Mouse (Mus musculus) thymus, adult 2 months (tissue): ENCODE measurements around the gene Ubl7. TPM values are rescaled to one million over a fixed set of nuclear protein-coding genes. Genes with fewer than 3 reads are reported as not detected.

Experiments used
- DNase-seq: peaks from one replicate; pipeline ENCODE4 v3.0.0; 2021
- H3K27ac ChIP-seq: fragments of 200-500 bp; 2 replicates; pipeline ENCODE4 v1.5.1; 2012; ENCODE audit warnings: low read length, control low read depth; ENCODE audit not compliant: control insufficient read depth, insufficient read depth
- H3K27me3 ChIP-seq: fragments of 200-500 bp; 2 replicates; pipeline ENCODE4 v1.6.1; 2012; ENCODE audit warnings: mild to moderate bottlenecking, low read length, moderate library complexity, mixed read lengths; ENCODE audit not compliant: control insufficient read depth, insufficient read depth
- H3K36me3 ChIP-seq: fragments of 200-500 bp; 2 replicates; pipeline ENCODE4 v1.6.1; 2012; ENCODE audit warnings: mild to moderate bottlenecking, low read length, moderate library complexity; ENCODE audit not compliant: control insufficient read depth, insufficient read depth
- H3K4me1 ChIP-seq: fragments of 200-500 bp; replicated peaks from 2 replicates; pipeline ENCODE4 v1.6.1; 2012; ENCODE audit warnings: low read length; ENCODE audit not compliant: control insufficient read depth, insufficient read depth
- H3K4me3 ChIP-seq: fragments of 200-500 bp; 2 replicates; pipeline ENCODE4 v1.5.1; 2012; ENCODE audit warnings: mild to moderate bottlenecking, low read length, control low read depth, moderate library complexity; ENCODE audit not compliant: control insufficient read depth, insufficient read depth
- CTCF ChIP-seq: fragments of 200-500 bp; IDR thresholded peaks from 2 replicates; pipeline ENCODE4 v1.5.1; 2012; ENCODE audit warnings: mild to moderate bottlenecking, control low read depth, low read length, moderate library complexity, borderline replicate concordance; ENCODE audit not compliant: control insufficient read depth, poor library complexity, insufficient read depth; ENCODE audit errors: extremely low read depth
- POLR2A ChIP-seq: fragments of 200-500 bp; IDR thresholded peaks from 2 replicates; pipeline ENCODE4 v1.6.1; 2012; ENCODE audit warnings: mild to moderate bottlenecking, low read length, control low read depth, moderate library complexity; ENCODE audit not compliant: control insufficient read depth, poor library complexity, insufficient read depth; ENCODE audit errors: extremely low read depth
- WGBS: fragments of 180-500 bp; shearing (Covaris S2); methylation state at CpG from one replicate; pipeline ENCODE4 v1.1.7; 2018; 5-methylcytosine and 5-hydroxymethylcytosine counted together
- polyA plus RNA-seq: library from polyadenylated mRNA; depleted of rRNA; stranded (reverse); fragments of >200 nt; gene quantifications from 2 replicates; pipeline ENCODE4 v1.2.3, GENCODE M21; 2012

The Ubl7 gene
- polyA plus RNA-seq, 1 experiment, result 182 TPM

DNA sequence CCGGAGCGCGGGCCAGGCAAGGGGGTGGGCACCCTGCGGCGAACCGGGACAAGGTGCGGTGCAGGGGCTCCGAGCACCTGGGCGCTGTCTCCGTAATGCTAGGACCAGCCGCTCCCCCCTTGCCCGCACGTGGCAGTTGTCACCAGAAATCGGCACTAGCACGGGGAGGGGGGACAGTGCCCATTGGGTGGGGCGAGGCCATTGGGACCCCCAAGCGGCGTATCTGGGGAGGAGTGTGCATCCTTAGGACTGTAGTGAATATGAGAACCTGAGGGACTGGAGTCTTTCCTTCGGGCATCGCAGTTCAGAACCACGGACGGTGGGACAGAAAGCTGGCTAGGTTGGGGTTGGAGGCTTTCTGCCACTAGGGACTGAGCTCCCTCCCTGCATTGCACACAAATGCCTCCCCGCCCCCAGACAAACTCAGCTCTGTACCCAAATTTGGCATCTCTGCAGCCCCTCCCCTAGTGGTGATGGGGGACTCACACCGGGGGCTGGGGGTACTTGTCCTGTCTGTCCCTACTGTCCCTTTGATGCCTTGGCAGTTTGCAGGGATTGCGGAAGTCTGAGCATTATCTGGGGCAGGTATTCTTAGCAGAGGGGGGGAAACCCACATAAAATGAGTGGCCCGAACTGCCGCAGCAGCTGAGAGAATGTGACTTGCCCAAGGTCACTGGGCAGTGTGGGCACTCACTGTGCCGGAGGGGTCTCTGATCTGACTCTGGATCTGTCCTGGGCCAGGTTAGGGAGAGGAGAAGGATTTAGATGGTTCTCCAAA is 30.3 kb downstream of the Ubl7 start:
- H3K4me3 ChIP-seq, result peak overlapping the region; percentile 95
- H3K27me3 ChIP-seq, result no peaks in the 10 kb centered on the region
- 10% methylated on average over 28 of the region's 28 CpGs for WGBS
- DNase-seq, result peak; percentile 50
- H3K4me1 ChIP-seq, result peaks cover 62% of the 10 kb centered on the region
- no peak overlapping the region for H3K27ac ChIP-seq
- TF ChIP-seq POLR2A (no peak), CTCF (peak; percentile 44; the same call in 1 of the 2 replicates)
- H3K36me3 ChIP-seq, result no peaks in the 10 kb centered on the region

DNA sequence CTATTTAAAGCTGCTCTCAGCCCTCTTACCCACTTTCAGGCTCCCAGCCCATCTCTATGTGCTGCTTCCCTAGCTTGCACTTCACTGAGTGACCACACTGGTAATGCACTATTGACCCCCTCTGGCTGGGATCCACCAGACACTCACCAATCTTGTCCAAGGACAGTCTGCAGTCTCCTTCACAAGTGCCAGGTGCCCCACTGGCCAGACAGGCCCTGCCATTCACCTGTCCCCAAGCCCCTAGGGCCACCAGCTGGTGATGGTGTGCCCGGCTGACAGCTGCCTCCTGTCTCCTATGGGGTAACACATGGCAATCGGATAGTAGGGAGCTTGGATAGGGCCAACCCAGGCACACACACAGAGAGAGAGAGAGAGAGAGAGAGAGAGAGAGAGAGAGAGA is 31.3 kb downstream of the Ubl7 start:
- DNase-seq, result no peak
- no peak overlapping the region for H3K27ac ChIP-seq
- H3K4me3 ChIP-seq, result peak overlapping the region; percentile 12; the same call in 1 of the 2 replicates
- no peaks in the 10 kb centered on the region for H3K27me3 ChIP-seq
- TF ChIP-seq POLR2A (no peak), CTCF (no peak)
- WGBS, result 95% methylated on average over 2 of the region's 2 CpGs
- no peaks in the 10 kb centered on the region for H3K36me3 ChIP-seq
- H3K4me1 ChIP-seq, result peaks cover 71% of the 10 kb centered on the region

DNA sequence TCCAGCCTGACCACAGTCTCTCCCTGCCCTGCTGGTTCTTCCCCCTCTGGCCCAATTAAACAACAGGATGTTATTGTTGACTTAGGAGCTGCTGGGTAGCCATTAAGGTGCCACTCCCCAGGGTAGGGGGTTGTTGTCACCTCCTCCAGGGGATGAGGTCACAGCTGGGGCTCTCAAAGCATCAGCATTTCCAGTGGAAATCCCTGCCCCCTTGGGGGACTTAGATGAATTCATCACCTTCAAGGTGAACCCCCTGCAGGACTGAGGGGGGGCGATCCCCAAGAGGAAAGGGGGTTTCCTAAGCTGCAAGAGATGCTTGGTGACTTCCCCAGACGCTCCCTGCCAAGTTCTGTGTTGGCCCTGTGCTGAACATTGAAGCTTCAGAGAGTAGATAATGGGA is 32.3 kb downstream of the Ubl7 start:
- H3K27ac ChIP-seq, result no peak overlapping the region
- peaks cover 79% of the 10 kb centered on the region for H3K4me1 ChIP-seq
- H3K27me3 ChIP-seq, result no peaks in the 10 kb centered on the region
- no peak for DNase-seq
- H3K4me3 ChIP-seq, result no peak overlapping the region
- 86% methylated on average over 2 of the region's 2 CpGs for WGBS
- no peaks in the 10 kb centered on the region for H3K36me3 ChIP-seq
- no peak for TF ChIP-seq CTCF
- TF ChIP-seq POLR2A, result no peak

DNA sequence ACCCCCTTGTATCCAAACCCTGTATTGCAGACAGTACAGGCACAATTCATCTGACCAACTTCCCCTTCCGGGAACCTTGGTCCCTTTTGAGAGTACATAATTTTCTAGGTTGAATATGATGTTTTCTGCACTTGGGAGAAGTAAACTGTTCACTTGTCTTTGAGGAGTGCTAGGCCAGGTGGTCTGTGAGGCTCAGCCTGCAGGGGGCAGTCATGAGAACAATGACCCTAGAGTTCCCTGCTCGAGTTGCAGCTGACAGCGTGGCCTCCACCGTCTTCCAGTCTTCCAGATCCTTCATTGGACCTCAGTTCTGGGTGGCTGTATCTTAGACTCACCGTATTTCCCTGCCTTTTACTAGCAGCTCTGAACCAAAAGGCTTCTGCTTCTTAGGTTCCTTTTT is 33.8 kb downstream of the Ubl7 start:
- no peak overlapping the region for H3K4me3 ChIP-seq
- no peak overlapping the region for H3K27ac ChIP-seq
- H3K4me1 ChIP-seq, result peaks cover 82% of the 10 kb centered on the region
- 12% methylated on average over 5 of the region's 5 CpGs for WGBS
- DNase-seq, result peak; percentile 85
- no peaks in the 10 kb centered on the region for H3K27me3 ChIP-seq
- H3K36me3 ChIP-seq, result no peaks in the 10 kb centered on the region
- TF ChIP-seq POLR2A (no peak), CTCF (peak; percentile 80)

DNA sequence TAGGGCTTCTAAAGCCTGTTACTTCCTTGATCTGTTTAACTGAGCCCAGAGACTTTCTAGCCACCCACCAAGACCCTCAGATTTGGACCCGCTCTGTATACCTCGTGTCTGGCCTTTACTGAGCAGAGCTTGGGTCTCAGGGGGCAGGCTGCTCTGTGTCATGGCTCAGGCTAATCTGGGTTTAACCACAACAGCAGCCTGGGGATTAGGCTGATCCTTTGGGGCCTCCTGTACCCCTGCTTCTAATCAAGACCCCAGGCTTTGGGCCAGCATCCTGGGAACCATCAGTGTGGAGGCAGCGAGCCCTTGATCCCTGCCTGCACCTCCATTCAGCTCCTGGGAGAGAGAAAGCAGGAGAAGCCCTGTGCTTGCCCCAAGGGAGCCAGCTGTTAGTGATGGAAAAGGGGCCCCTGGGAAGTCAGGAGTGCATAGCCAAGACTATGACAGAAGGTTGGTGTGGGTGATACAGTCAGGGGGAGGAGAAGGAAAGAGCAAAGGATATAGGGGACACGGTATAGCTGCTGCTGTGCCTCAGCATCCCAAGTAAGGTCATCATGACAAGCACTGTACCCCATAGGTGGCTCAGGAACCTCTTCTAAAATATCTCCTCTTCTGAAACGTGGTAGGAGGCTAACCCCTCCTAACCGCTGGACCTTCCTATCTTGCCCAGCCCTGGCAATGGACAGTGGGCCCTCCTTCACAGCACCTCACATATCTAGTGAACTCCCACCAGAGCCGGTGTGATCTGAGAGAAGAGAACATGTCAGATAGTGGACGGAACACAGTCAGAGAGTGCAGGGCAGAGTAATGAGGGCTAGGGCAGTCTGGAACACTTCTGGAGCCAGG is 35.2 kb downstream of the Ubl7 start:
- no peak for DNase-seq
- Histone ChIP-seq H3K36me3 (no peaks in the 10 kb centered on the region), H3K4me1 (peaks cover 92% of the 10 kb centered on the region), H3K4me3 (no peak overlapping the region), H3K27ac (no peak overlapping the region), H3K27me3 (no peaks in the 10 kb centered on the region)
- 94% methylated on average over 8 of the region's 8 CpGs for WGBS
- no peak for TF ChIP-seq POLR2A

DNA sequence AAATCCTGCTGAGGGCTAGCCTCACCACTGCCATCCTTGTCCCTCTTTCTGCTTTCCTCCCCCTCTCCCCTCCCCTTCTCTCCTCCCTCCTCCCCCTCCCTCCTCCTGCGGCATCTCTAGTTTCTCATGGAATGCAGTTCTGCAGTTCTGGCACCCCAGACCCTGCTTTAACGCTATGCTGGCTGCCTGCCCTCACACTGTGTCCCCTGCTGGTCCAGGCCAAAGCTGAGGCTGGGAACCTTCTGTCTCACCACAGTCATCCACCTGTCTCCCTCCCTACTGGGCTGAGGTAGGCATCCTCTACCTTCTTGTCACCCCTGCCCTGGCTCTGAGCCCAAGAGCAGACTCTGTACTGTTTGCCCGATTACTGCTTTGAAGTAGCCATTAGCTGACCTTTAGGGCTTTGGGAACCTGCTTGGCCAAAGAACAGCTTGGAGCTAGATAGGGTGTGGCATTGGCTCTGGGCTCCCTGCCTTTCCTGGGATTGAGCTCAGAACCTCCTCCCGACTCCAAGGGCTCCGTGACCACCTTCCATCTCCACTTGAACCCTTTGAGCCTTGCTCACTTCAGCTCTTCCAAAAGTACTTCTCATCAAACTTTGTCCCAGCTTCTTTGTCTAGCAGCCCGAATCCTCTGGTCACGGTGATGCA is 36.7 kb downstream of the Ubl7 start:
- DNase-seq, result no peak
- no peak overlapping the region for H3K4me3 ChIP-seq
- no peaks in the 10 kb centered on the region for H3K27me3 ChIP-seq
- peaks cover 92% of the 10 kb centered on the region for H3K4me1 ChIP-seq
- no peak for TF ChIP-seq POLR2A
- TF ChIP-seq CTCF, result no peak
- H3K36me3 ChIP-seq, result no peaks in the 10 kb centered on the region
- WGBS, result 92% methylated on average over 7 of the region's 7 CpGs
- no peak overlapping the region for H3K27ac ChIP-seq
